Mouse (Mus musculus) neural tube, embryonic 12.5 days (tissue): ENCODE results near the gene Tmem217. TPM values are rescaled to one million over a fixed set of nuclear protein-coding genes. Genes with fewer than 3 reads are reported as not detected.
"Not testable (repeated sequence)": the region's sequence is repeated elsewhere in the genome, so short reads cannot be mapped to it uniquely, and the experiment has no call there.

ENCODE experiments used
- ATAC-seq: fragments of 200-750 bp; cut with Nextera tagmentation; 2 replicates; pipeline ENCODE4 v1.8.0; 2017; ENCODE audit warnings: low read depth, mild to moderate bottlenecking, moderate TSS enrichment, moderate library complexity; ENCODE audit not compliant: low FRiP score
- H3K27ac ChIP-seq: fragments of 300-500 bp; sonication (generic); 2 replicates; pipeline ENCODE4 v1.5.1; 2016
- H3K27me3 ChIP-seq: fragments of 300-500 bp; sonication (generic); replicated peaks from 2 replicates; pipeline ENCODE4 v1.6.1; 2016; ENCODE audit warnings: mild to moderate bottlenecking
- H3K36me3 ChIP-seq: fragments of 300-500 bp; sonication (generic); 2 replicates; pipeline ENCODE4 v1.6.1; 2016; ENCODE audit warnings: mild to moderate bottlenecking
- H3K4me1 ChIP-seq: fragments of 300-500 bp; sonication (generic); 2 replicates; pipeline ENCODE4 v1.6.1; 2016
- H3K4me2 ChIP-seq: fragments of 300-500 bp; sonication (generic); replicated peaks from 2 replicates; pipeline ENCODE4 v1.6.1; 2016; ENCODE audit warnings: mild to moderate bottlenecking
- H3K4me3 ChIP-seq: fragments of 300-500 bp; sonication (generic); 2 replicates; pipeline ENCODE4 v1.5.1; 2016
- H3K9ac ChIP-seq: fragments of 300-500 bp; sonication (generic); 2 replicates; pipeline ENCODE4 v1.6.1; 2016; ENCODE audit warnings: mild to moderate bottlenecking
- H3K9me3 ChIP-seq: fragments of 300-500 bp; sonication (generic); 2 replicates; pipeline ENCODE4 v1.6.1; 2016; ENCODE audit warnings: mild to moderate bottlenecking
- WGBS: fragments of 180-500 bp; shearing (Covaris S2); methylation state at CpG from one replicate; pipeline ENCODE4 v1.1.7; 2016; 5-methylcytosine and 5-hydroxymethylcytosine counted together
- polyA plus RNA-seq: library from polyadenylated mRNA; unstranded; fragments of >200 nt; fragmentation: Nextera tagmentation; extraction: Ambion mirVana; gene quantifications from 2 replicates; pipeline ENCODE4 v1.2.1, GENCODE M21; 2016

Gene Tmem217
- polyA plus RNA-seq, 1 experiment from 2014 or later: 1.2 TPM

- H3K36me3 ChIP-seq, ATAC-seq, H3K4me2 ChIP-seq, H3K9me3 ChIP-seq, H3K4me3 ChIP-seq, H3K9ac ChIP-seq, H3K4me1 ChIP-seq, H3K27me3 ChIP-seq, H3K27ac ChIP-seq: not testable (repeated sequence)
- WGBS: 91% methylated on average over 2 of the region's 2 CpGs
Measured at GRCm38 (mm10) chr17:29498952-29499351, 53.2 kb downstream of the Tmem217 start.

- Histone ChIP-seq H3K4me3 (no peak overlapping the region), H3K27ac (no peak overlapping the region), H3K4me2 (no peak overlapping the region), H3K4me1 (peaks cover 6% of the 10 kb centered on the region), H3K36me3 (peaks cover 16% of the 10 kb centered on the region), H3K27me3 (no peaks in the 10 kb centered on the region), H3K9me3 (no peaks in the 10 kb centered on the region), H3K9ac (no peak overlapping the region)
- no peak for ATAC-seq
- 65% methylated on average over 4 of the region's 4 CpGs for WGBS
Measured at GRCm38 (mm10) chr17:29498028-29498427, 54.2 kb downstream of the Tmem217 start.

GRCm38 (mm10) chr17:29497481-29497880 lies 54.7 kb downstream of the Tmem217 start:
- ATAC-seq, H3K4me2 ChIP-seq, H3K27me3 ChIP-seq, H3K9me3 ChIP-seq, H3K4me1 ChIP-seq, H3K27ac ChIP-seq, H3K4me3 ChIP-seq, H3K9ac ChIP-seq: not testable (repeated sequence)
- WGBS: 74% methylated on average over 1 of the region's 1 CpGs
- peaks cover 16% of the 10 kb centered on the region for H3K36me3 ChIP-seq

GRCm38 (mm10) chr17:29497071-29497354 lies 55.2 kb downstream of the Tmem217 start:
- Histone ChIP-seq H3K4me2 (no peak overlapping the region), H3K27me3 (no peaks in the 10 kb centered on the region), H3K9me3 (no peaks in the 10 kb centered on the region), H3K4me3 (no peak overlapping the region), H3K9ac (no peak overlapping the region), H3K36me3 (peaks cover 16% of the 10 kb centered on the region), H3K27ac (no peak overlapping the region), H3K4me1 (peaks cover 8% of the 10 kb centered on the region)
- ATAC-seq: no peak
- WGBS: 90% methylated on average over 3 of the region's 3 CpGs

- Histone ChIP-seq H3K36me3 (peaks cover 16% of the 10 kb centered on the region), H3K9ac (no peak overlapping the region), H3K9me3 (no peaks in the 10 kb centered on the region), H3K4me1 (peaks cover 10% of the 10 kb centered on the region), H3K27ac (no peak overlapping the region), H3K4me3 (no peak overlapping the region), H3K4me2 (no peak overlapping the region), H3K27me3 (no peaks in the 10 kb centered on the region)
- WGBS: 82% methylated on average over 6 of the region's 6 CpGs
- ATAC-seq: no peak
Measured at GRCm38 (mm10) chr17:29496211-29497070, 55.7 kb downstream of the Tmem217 start.

- no peaks in the 10 kb centered on the region for H3K27me3 ChIP-seq
- ATAC-seq: no peak
- no peaks in the 10 kb centered on the region for H3K9me3 ChIP-seq
- no peak overlapping the region for H3K27ac ChIP-seq
- 62% methylated on average over 7 of the region's 8 CpGs for whole genome bisulfite sequencing
- H3K9ac ChIP-seq: 0 out of 2 replicates have a peak overlapping the region, but pooled peaks have one; percentile 26
- H3K4me2 ChIP-seq: no peak overlapping the region
- peaks cover 14% of the 10 kb centered on the region for H3K4me1 ChIP-seq
- no peak overlapping the region for H3K4me3 ChIP-seq
- H3K36me3 ChIP-seq: peaks cover 16% of the 10 kb centered on the region
Measured at GRCm38 (mm10) chr17:29494732-29495076, 57.5 kb downstream of the Tmem217 start.

- ATAC-seq: no peak
- H3K27ac ChIP-seq: no peak overlapping the region
- 72% methylated on average over 10 of the region's 10 CpGs for WGBS
- peaks cover 17% of the 10 kb centered on the region for H3K4me1 ChIP-seq
- H3K4me3 ChIP-seq: no peak overlapping the region
- H3K4me2 ChIP-seq: peak overlapping the region; percentile 91; the same call in 1 of the 2 replicates
- H3K27me3 ChIP-seq: no peaks in the 10 kb centered on the region
- no peaks in the 10 kb centered on the region for H3K9me3 ChIP-seq
- H3K36me3 ChIP-seq: peaks cover 16% of the 10 kb centered on the region
- H3K9ac ChIP-seq: 0 out of 2 replicates have a peak overlapping the region, but pooled peaks have one; percentile 26
Measured at GRCm38 (mm10) chr17:29494062-29494731, 58.0 kb downstream of the Tmem217 start.

- no peak for ATAC-seq
- Histone ChIP-seq H3K9ac (peak overlapping the region; percentile 2; the same call in 1 of the 2 replicates), H3K4me3 (peak overlapping the region; percentile 26; the same call in 1 of the 2 replicates), H3K36me3 (peaks cover 16% of the 10 kb centered on the region), H3K27me3 (no peaks in the 10 kb centered on the region), H3K4me2 (peak overlapping the region; percentile 91), H3K9me3 (no peaks in the 10 kb centered on the region), H3K27ac (no peak overlapping the region), H3K4me1 (peaks cover 22% of the 10 kb centered on the region)
- WGBS: 71% methylated on average over 11 of the region's 11 CpGs
Measured at GRCm38 (mm10) chr17:29493461-29493980, 58.7 kb downstream of the Tmem217 start.

- Histone ChIP-seq H3K4me2 (peak overlapping the region; percentile 91), H3K27ac (no peak overlapping the region; the same call in 1 of the 2 replicates), H3K4me1 (peaks cover 22% of the 10 kb centered on the region), H3K9ac (peak overlapping the region; percentile 91), H3K9me3 (no peaks in the 10 kb centered on the region), H3K27me3 (no peaks in the 10 kb centered on the region), H3K4me3 (peak overlapping the region; percentile 92), H3K36me3 (peaks cover 16% of the 10 kb centered on the region)
- ATAC-seq: no peak
- WGBS: 1% methylated on average over 22 of the region's 22 CpGs
Measured at GRCm38 (mm10) chr17:29492269-29493191, 59.7 kb downstream of the Tmem217 start.

GRCm38 (mm10) chr17:29491591-29492268 lies 60.5 kb downstream of the Tmem217 start:
- Histone ChIP-seq H3K27ac (peak overlapping the region; percentile 89; the same call in 1 of the 2 replicates), H3K27me3 (no peaks in the 10 kb centered on the region), H3K4me3 (peak overlapping the region; percentile 92), H3K9ac (peak overlapping the region; percentile 91), H3K4me1 (peaks cover 22% of the 10 kb centered on the region), H3K9me3 (no peaks in the 10 kb centered on the region), H3K36me3 (peaks cover 16% of the 10 kb centered on the region), H3K4me2 (peak overlapping the region; percentile 91)
- no peak for ATAC-seq
- under 1% methylated on average over 48 of the region's 48 CpGs for WGBS
